Mouse (Mus musculus) subcutaneous adipose tissue, adult 2 months (tissue): ENCODE data around the gene Gm11361. TPM values are rescaled to one million over a fixed set of nuclear protein-coding genes. Genes with fewer than 3 reads are reported as not detected.

Source experiments
- polyA plus RNA-seq: library from polyadenylated mRNA; depleted of rRNA; stranded (reverse); fragments of >200 nt; gene quantifications from 2 replicates; pipeline ENCODE4 v1.2.3, GENCODE M21; 2012; ENCODE audit warnings: low replicate concordance; rRNA removed

Gm11361 gene
- polyA plus RNA-seq = 1.1 and 4.8 TPM in 2 replicates

GRCm38 (mm10) chr13:28257228-28257627 is at the start of gene Gm11361:
Gm11361 (plus strand) TSS chr13:28257528.

Other genes starting within 250 kb of the Gm11361 start
- not detected in 2 replicates for gene Prl4a1, start 241.3 kb upstream of the Gm11361 start, polyA plus RNA-seq
- not detected in 2 replicates for gene Prl5a1, start 115.0 kb upstream of the Gm11361 start, polyA plus RNA-seq